Mouse (Mus musculus) heart, postnatal 25 days (tissue): ENCODE data around the gene Zfyve1. TPM values are rescaled to one million over a fixed set of nuclear protein-coding genes. Genes with fewer than 3 reads are reported as not detected.
"Not testable (repeated sequence)": the region's sequence is repeated elsewhere in the genome, so short reads cannot be mapped to it uniquely, and the experiment has no call there.

ENCODE experiments used
- DNase-seq: peaks from one replicate; pipeline ENCODE4 v3.0.0; 2022; ENCODE audit warnings: low spot score
- intact Hi-C: fragments of 180-260 bp; cut with DNase I; formaldehyde crosslinking; loops from one replicate; pipeline ENCODE4 v1.15.1; 2025
- total RNA-seq, 2 experiments: library from RNA; stranded (reverse); gene quantifications; 2 replicates each; pipeline ENCODE4 v1.2.3; 2021

The Zfyve1 gene
- total RNA-seq, result 10 to 100 TPM; 14.7 to 16.6 TPM

DNA sequence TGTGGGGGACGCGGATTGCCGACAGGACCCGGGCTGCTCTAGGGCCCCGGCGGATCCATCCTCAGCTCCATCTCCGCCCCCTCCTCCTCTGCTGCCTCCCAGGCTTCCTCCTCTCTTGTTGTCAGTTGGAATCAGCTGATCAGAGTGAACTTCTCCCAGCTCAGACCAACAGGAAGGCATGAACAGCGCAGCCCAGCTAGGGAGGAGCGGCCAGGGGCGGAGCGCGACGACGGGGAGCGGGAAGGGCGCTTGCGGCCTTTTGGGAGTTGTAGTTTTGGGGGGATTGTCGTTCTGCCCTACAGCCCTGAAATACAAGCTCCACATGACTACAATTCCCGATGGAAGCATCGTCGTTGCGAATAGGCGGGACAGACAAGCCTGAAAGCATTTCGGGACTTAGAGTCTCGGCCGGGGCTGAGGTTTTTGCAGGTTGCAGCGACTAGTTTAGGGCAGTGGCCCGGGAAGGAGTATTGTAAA is at the start of gene Zfyve1:
Gene Zfyve1 (minus strand): TSS at position 198 of the 477 bp plus-strand sequence.
- DNase-seq, result peak; percentile 93
- intact Hi-C loops, result loop anchor here (5.0 kb wide), 1 partner anchor 35 kb away; the partner anchor contains the start of gene Rbm25

DNA sequence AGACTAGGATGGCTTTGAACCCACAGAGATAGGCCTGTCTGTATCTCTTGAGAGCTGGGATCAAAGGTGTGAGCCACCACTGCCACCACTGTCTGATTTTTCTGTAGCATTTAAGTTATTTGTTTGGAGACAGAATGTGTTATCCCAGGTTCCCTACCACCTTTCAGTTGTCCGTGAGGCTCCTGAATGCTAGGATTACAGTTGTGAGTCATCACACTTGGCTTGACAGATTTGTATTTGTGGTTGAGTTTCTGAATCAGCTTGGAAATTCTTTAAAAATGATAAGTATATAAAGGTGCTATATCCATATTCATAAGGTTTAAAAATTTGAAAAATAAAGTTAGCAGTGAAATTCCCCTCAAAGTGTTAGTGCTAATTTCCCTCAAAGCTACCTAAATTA is 46.1 kb upstream of the Zfyve1 start:
- intact Hi-C loops, result no loop called here
- DNase-seq, result no peak

DNA sequence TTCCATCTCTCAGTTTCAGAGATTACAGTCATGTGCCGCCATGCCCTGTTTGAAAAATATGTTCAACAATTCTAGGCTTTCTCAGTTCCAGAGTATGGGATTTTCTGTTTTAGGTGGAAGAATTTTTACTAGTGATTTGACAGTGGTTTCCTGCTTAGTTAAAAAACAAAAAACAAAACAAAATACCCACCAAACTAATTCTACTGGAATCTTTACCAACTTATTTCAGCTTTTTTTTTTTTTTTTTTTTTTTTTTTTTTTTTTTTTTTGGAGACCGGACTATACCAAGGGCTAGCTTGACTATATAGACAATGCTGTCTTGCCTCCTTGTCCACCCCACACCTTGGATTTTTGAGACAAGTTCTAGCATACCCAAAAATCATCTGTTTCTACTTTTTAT is 44.2 kb upstream of the Zfyve1 start:
- no peak for DNase-seq
- intact Hi-C loops, result no loop called here

DNA sequence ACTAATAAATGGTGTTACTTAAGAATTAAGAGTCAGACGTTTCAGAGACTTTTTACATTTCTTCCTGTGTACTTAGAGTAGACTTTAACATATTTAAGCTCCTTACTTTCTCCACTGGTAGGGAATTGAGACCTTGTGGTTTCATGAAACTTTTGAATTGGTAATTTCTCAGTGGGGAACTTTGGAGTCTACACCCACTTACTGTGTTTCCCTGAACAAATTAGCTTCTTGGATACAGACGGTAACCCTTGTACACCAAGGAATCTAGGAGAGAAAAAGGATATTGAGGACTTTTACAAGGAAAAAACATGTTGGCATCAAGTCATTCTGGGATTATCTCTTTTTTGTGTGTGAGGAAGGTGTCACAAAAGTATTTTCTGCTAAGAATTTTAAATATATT is 36.8 kb upstream of the Zfyve1 start:
- no peak for DNase-seq
- intact Hi-C loops, result loop anchor here (5.0 kb wide), 1 partner anchor 37 kb away; the partner anchor contains the start of gene Zfyve1

DNA sequence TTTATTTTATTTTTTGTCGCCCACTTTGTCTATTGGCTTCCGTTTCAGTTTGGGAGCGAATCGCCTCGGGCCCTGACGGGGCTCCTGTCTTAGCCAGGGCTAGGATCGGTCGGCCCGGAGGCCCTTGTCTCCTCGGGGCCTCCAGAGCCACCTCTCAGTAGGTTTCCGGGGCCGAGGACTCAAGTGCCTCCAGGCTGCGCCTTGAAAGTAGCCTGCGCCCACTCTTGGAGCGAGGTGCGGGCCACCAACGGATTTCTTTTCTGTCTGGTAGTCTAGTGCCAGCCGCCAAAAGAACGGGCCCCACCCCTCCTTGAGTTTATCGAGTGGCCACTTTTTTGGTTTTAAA is 35.6 kb upstream of the Zfyve1 start:
- DNase-seq, result peak; percentile 16
- intact Hi-C loops, result loop anchor here (5.0 kb wide), 1 partner anchor 35 kb away; the partner anchor contains the start of gene Zfyve1

DNA sequence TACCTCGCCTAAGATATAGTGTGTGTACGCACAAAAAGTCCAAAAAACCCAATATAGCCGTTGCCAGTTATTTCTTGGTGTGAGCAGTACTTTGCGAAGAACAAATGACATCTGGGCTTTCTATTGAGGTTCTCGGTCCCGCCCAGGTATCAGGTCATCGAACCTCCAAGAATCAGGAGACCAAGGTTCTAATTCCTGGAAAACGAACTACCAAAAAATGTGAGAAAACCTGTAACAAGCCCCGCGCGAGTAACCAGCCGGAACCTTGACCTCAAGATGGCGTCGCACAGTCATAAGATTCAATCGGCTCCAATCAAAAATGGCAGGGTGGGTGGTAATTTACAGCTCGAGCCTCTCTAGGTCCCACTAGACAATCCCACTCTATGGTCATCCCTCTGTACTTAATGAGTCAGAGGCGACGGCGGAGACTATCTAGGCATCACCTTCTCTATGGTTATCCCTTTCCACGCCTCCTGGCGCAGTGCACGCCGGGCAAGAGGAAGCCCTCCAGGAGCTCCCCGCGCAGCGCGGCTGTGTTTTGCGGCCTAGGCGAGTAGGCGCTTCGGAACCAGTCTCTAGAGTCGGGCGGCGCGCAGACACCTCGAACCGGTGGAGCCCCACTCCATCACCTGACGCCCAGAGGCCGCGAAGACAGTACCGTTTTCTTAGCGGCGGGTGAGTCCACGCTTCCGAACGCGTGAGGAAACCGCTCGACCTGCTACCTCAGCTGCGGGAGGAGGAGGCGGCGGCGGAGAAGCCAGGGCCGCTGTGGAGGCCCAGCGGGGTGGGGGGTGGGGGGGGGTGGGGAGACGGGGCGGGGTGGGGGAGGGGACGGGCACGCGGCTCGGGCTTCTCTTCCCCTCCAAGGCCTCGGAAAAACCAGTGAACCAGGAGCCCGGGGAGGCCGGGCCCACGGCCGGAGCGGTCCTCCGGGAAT is 35.0 kb upstream of the Zfyve1 start:
- intact Hi-C loops, result loop anchor here (5.0 kb wide), 1 partner anchor 35 kb away; the partner anchor contains the start of gene Zfyve1
- peak; percentile 95 for DNase-seq

DNA sequence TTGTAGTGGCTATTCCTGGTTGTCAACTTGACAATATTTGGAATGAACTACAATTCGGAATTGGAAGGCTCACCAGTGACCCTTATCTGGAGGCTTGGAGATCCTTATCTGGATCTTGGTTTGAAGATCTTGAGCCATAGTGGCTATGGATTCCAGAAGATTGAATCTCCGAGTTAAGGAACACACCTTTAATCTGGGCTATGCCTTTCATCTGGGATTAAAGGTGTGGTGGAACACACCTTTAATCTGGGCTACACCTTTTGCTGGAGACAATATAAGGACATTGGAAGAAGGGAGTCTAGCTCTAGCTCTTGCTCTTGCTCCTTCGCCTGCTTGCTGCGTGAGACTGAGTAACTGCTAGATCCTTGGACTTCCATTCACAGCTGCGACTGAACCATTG is 33.9 kb upstream of the Zfyve1 start, which contains the start of gene Rbm25:
Gene Rbm25 (plus strand): TSS at position 301 of the 400 bp plus-strand sequence.
- intact Hi-C loops, result loop anchor here (5.0 kb wide), 1 partner anchor 34 kb away; the partner anchor contains the start of gene Zfyve1
- DNase-seq, result not testable (repeated sequence)

DNA sequence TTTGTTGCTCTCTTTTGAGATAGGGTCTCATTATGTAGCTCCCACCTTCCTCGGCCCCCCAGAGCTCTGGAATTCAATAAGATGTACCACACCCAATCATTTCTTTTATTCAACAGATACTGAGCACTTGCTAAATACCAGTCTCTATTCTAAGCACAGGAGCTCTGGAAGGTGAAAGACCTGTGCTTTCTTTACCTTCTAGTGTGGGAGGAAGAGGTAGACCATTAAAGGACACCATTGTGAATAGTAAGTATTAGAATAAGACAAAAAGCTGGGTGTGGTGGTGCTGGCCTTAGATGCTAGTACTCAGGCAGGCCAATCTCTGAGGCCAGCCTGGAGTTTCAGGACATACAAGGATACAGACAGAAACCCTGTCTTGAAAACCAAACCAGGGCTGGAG is 27.3 kb upstream of the Zfyve1 start:
- DNase-seq, result no peak
- intact Hi-C loops, result no loop called here

DNA sequence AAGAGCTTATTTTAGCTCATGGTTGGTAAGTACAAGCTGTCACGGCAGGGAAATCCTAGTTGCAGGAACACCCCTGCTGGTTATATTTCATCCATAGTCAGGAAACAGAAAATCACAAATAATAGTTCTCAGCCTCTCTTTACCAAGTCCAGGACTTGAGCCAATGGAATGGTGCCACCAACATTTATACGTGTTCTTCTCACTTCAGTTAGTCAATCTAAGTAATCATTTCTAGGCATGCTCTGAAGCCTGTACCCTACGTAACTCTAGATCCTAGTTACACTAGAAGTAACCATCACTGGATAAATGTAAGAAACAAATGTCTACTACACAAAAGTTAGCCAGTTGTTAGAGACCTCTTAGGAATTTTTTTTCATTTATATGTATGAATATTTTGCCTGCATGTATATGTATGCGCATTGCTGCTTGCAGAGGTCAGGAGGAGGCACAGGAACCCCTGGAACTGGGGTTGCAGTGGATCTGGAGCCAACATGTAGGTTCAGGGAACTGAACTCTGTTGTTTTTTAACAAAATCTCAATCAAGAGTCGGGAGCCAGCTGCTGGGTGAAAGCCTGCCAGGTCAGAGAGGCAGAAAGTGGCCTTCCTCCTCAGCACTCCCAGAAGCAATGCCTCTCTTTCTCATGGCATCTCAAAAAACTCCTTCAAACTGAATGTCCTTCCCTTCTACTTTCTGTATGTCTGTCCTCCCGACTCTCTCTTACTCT is 25.2 kb upstream of the Zfyve1 start:
- intact Hi-C loops, result no loop called here
- no peak for DNase-seq

DNA sequence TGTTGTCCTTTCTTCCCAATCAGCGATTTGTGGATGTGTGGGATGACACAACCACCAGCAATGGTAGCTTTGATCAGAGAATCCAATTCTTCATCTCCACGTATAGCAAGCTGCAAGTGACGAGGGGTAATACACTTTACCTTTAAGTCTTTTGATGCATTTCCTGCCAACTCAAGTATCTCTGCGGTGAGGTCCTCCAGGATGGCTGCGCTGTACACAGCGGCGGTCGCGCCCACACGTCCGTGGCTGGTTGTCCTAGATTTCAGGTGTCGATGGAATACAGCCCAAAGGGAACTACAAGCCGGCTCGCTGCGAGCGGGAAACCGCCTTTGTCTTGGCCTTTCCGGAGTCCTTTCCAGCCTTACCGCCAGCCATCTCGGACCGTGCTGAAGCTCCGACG is 23.7 kb upstream of the Zfyve1 start:
- DNase-seq, intact Hi-C loops: not testable (repeated sequence)

DNA sequence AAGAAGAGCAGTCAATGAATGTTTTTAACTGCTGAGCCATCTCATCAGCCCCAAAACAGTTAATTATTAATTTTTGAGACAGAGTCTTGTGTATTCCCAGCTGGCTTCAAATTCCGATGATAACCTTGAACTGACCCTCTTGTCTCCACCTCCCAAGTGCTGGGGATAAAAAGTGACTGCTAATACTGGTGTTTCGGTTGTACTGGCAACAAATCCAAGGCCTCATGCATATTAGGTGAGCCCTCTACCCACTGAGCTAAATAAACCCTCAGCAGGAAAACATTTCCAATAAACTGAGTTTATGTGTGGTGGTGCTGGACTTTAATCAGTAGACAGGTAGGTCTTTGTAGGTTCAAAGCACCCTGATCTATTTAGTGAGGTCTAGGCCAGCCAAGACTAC is 22.0 kb upstream of the Zfyve1 start:
- intact Hi-C loops, result no loop called here
- no peak for DNase-seq

DNA sequence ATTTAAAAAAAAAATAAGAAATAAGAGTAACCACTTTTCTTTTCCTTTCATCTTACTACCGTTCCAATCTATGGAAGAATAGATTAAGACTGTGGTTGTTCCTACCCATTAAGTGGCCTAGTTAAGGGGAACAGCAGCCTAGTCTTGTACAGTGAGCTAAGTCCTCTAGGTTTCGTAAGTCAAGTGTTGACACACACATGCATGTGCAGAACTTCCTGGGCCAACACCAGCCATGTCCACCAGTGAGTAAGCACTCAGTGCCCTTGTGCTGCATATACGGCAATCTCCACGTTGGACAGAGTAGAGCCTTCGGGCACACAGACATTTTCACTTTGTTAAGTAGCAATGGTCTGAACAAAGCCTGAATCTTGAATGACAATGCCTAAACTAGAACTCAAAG is 20.2 kb upstream of the Zfyve1 start:
- DNase-seq, result no peak
- intact Hi-C loops, result no loop called here

DNA sequence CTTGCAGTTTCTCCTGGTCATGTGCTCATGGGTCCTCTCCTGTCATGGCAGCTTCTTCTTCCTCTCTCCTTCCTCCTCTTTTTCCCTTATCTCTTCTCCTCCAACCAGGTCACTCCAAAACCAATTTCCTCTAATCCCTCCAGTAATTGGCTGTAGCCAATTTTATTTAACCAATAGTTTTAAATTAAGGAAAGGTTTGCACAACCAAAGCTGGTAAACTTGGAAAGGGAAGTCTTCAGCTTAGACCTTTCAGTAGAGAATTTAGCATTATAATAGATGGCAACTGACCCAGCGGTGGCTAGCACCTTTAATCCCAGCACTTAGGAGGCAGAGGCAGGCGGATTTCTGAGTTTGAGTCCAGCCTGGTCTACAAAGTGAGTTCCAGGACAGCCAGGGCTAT is 9.4 kb upstream of the Zfyve1 start:
- DNase-seq, intact Hi-C loops: not testable (repeated sequence)

DNA sequence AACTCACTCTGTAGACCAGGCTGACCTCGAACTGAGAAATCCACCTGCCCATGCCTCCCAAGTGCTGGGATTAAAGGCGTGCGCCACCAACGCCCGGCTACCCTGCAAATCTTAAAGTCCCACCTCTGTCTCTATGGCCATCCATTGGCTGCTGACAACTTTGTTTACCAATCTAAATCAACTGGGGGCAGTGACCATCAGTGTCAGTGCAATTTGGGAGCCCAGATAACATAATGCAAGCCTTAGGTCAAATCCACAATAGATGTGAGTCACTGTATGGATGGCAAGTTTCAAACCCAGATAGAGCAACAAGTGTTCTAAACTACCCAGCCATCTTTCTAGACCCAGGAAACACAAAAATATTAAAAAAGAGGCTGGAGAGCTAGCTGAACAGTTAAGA is 5.3 kb upstream of the Zfyve1 start:
- DNase-seq, result no peak
- intact Hi-C loops, result no loop called here

DNA sequence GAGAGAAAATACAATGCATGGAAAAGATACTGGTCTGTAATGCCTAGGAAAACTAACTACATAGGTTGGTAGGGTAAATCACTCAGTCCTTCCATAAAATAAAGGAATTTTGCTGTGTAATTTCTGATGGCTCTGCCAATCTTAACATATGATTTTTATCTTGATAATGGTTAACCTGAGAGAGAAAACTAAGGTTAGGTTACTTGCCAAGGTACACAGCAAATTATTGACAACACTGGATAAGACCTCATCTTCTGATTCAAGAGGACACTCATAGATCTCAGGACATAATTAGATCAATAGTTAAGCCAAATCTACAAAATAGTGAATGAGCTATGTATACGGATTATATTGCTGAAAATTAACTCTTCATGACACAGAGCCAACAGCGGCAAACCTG is 859 bp upstream of the Zfyve1 start:
- no peak for DNase-seq
- intact Hi-C loops, result loop anchor here (5.0 kb wide), 1 partner anchor 34 kb away; the partner anchor contains the start of gene Rbm25

DNA sequence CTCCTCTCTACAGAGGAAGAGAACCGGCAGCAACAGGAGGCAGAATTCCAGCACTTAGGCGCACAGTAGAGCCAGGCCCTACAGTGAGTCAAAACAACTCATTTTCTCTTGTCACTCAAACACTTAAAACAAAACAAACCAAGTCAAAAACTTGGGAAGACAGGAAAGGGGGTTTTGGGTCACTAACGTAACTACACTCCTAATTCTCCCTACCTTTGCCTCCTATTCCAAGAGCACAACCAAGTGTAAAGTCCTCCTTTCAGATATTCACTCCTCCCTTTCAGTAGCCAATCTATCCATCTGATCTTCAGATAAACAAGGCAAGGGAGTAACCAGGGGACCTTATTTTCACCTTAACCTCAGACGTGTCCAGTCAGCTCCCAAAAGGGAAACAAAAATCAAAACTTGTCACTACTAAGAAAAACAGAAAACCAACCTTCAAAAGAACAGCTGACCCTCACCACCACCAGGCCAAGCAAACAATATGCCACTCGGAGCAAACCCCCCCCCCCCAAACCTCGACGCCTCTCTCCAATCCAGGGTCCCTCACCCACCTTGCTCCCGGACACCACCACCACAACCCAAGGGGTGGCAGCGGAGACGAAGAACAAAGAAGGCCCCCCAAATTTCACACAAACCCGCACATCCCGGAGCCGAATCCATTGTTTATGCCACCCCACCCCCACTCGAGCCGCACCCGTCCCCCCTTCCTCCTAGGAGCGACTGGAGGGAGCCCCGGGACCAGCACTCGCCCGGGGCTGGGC is 649 bp downstream of the Zfyve1 start:
- intact Hi-C loops, result loop anchor here (5.0 kb wide), 1 partner anchor 36 kb away; the partner anchor contains the start of gene Rbm25
- no peak for DNase-seq

DNA sequence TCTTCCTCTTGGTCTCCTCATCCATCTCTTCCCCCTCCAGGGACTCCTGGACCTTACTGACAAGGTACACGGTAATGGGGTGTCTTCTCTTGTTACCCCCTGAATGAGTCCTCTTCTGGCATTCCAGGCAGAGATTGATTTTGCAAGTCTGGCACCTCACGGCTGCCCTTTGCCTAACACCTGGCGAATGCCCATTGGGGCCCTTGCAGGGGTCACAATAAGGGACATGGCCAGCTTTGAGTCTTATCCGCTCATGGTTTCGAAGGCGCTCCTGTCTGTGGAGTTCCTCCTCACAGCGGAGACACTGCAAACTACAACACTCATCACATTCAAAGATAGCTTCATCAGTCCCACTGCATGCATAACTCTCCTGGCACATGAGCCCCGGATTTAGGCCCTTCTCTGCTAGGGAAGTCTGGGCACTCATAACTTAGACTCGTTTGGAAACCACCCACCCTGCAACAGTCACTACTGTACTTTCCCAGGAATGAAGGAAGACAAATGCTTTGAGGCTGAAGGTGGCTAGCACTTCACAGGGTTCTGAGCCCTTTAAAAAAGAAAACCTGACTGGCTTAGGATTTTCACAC is 2.5 kb downstream of the Zfyve1 start:
- intact Hi-C loops, result loop anchor here (5.0 kb wide), 1 partner anchor 38 kb away; the partner anchor contains the start of gene Rbm25
- no peak for DNase-seq

DNA sequence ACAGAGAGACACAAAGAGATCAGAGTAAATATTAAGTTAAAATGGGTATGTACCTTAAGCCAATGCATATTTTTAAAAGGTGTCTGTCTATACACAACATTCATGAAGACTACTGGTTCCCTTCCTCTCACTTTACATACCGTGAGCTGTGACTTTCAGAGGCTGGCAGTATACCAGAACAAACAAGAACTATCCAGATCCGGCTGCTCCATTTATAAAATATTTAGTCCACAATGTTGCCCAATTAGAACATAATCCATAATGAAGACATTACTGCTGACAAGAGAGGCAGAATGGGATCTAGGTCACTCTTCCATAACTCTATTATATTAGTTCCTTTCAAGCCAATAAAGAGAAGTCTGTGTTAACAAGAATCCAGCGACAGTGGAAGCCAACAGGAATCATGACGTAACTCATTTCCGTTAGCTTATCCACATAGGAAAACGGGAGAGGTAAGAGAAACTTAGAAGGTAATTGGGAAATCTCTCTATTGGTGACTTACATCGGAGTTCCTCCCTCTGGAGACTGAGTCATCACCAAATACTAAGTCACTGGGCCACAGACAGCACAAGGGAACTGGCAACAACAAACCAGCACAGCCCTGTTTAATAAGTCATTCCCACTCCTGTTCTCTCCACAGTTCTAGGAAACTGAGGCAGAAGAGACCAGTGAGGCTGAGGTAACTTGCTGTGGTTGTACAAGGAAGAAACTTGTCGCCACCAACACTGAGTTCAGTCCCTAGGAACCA is 5.1 kb downstream of the Zfyve1 start:
- intact Hi-C loops, result no loop called here
- DNase-seq, result no peak

DNA sequence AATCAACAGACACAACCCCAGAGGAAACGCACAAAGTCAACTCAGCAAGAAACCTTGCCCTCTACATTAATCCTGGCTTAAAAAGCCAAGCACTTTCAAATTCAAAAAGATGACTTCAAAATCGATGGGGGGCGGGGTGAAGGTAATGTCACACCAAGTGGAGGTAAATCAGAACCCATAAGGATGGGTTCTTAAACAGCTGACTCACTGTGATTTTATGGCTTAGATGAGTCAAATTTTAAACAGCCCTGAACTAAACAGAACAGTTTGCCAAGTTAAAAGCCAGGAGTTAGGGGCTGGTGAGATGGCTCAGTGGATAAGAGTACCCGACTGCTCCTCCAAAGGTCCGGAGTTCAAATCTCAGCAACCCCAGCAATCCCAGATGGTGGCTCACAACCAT is 10.4 kb downstream of the Zfyve1 start:
- no peak for DNase-seq
- intact Hi-C loops, result no loop called here
